Mouse (Mus musculus) G1E (cell line): Measurements from ENCODE around the gene Apc2. TPM values are rescaled to one million over a fixed set of nuclear protein-coding genes. Genes with fewer than 3 reads are reported as not detected.

ENCODE experiments used
- ATAC-seq: 2 replicates; pipeline ENCODE4 v1.8.0; 2016; ENCODE audit warnings: mild to moderate bottlenecking; ENCODE audit not compliant: insufficient number of reproducible peaks, poor library complexity, low FRiP score, severe bottlenecking; ENCODE audit errors: extremely low read depth
- DNase-seq: peaks from one replicate; pipeline ENCODE4 v3.0.0; 2012; ENCODE audit warnings: low spot score
- H3K27me3 ChIP-seq: 2 replicates; pipeline ENCODE4 v1.6.1; 2012; ENCODE audit warnings: mild to moderate bottlenecking, low read length, inconsistent platforms; ENCODE audit not compliant: insufficient read depth
- H3K36me3 ChIP-seq: replicated peaks from 2 replicates; pipeline ENCODE3; 2012; ENCODE audit warnings: mild to moderate bottlenecking, inconsistent platforms
- H3K4me1 ChIP-seq: 2 replicates; pipeline ENCODE4 v1.6.1; 2012; ENCODE audit warnings: low read depth, low read length, inconsistent platforms, mixed read lengths; ENCODE audit not compliant: insufficient read depth
- H3K4me3 ChIP-seq: 2 replicates; pipeline ENCODE4 v1.5.1; 2012; ENCODE audit warnings: low read depth, mild to moderate bottlenecking, inconsistent platforms, low read length, moderate library complexity, mixed read lengths
- H3K9me3 ChIP-seq: replicated peaks from 2 replicates; pipeline ENCODE4 v1.6.1; 2012; ENCODE audit warnings: inconsistent platforms
- CTCF ChIP-seq: IDR thresholded peaks from 2 replicates; pipeline ENCODE4 v1.5.1; 2012; ENCODE audit warnings: low read depth, low read length, inconsistent platforms, mixed read lengths
- GATA1 ChIP-seq: IDR thresholded peaks from 2 replicates; pipeline ENCODE4 v1.6.1; 2012; ENCODE audit warnings: borderline replicate concordance, low read length, inconsistent platforms, mixed read lengths
- GATA2 ChIP-seq: IDR thresholded peaks from 2 replicates; pipeline ENCODE4 v1.6.1; 2012; ENCODE audit warnings: low read depth, low read length, inconsistent platforms, borderline replicate concordance
- POLR2AphosphoS5 ChIP-seq: IDR thresholded peaks from 2 replicates; pipeline ENCODE4 v1.6.1; 2012; ENCODE audit warnings: low read depth, low read length, inconsistent platforms; ENCODE audit not compliant: insufficient replicate concordance
- TAL1 ChIP-seq: conservative IDR thresholded peaks from 2 replicates; pipeline ENCODE4 v1.6.1; 2012; ENCODE audit warnings: low read depth, low read length, inconsistent platforms, mixed read lengths
- polyA plus RNA-seq: library from polyadenylated mRNA; stranded (reverse); fragments of >175 nt; gene quantifications from 2 replicates; pipeline ENCODE4 v1.2.3, GENCODE M21; 2012
- total RNA-seq, 2 experiments: library from RNA; stranded (forward) in 1 of 2; stranded (reverse) in 1 of 2; fragments of 200-1000 nt in 1 of 2; fragments of >200 nt in 1 of 2; fragmentation: Nextera tagmentation in 1 of 2; gene quantifications; 2 replicates each; pipeline ENCODE4 v1.2.3; 2014 to 2017

Apc2 gene
- total and polyA plus RNA-seq, 3 experiments: 0.02 to 0.23 (median 0.11) TPM

DNA sequence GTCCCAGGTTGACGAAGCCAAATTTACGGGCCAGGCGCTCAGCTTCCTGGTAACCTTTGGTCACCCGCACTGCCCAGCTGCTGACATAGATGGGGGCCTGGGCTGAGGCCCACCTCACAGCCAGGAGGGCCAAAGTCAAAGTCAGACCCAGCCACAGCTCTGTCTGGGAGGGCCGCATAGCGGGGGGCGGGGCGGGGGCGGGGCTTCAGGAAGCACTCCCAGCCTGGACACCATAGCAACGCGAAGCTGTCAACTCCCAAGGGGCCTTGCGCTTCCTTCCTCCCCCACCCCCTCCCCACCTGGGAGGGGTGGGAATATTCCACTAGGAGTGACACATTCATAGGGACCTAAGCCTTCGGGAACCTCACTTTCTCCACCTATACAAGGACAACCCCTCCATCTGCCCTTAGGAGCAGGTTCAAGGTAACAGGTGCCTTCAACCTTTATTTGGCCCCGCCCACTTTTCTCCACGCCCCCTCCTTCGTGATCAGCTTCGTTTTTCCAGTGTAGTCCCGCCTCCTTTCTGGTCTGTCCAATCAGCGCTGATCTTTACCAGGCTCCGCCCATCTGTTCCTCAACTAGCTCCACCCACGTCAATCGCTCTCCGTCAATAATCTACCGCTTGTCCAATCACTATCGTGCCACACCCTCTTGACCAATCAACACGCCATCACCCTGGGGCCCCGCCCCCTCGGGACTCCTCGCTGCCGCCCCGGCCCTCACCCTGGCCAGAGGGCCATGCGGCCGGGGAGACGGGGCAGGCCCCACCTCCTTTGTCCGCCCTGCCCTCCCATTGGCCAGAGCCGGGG, 33.7 kb downstream of the Apc2 start, which contains the start of the genes Pcsk4 and Reep6:
Gene Pcsk4 (minus strand): TSS at position 226 of the 809 bp plus-strand sequence.
Gene Reep6 (plus strand): TSS at position 681 of the 809 bp plus-strand sequence.
- Histone ChIP-seq H3K4me1 (peaks cover 79% of the 10 kb centered on the region), H3K27me3 (no peaks in the 10 kb centered on the region; the same call in 1 of the 2 replicates), H3K4me3 (peak within 1 kb of the TSS; percentile 75), H3K9me3 (no peaks in the 10 kb centered on the region), H3K36me3 (peaks cover 23% of the 10 kb centered on the region)
- no peak for TF ChIP-seq CTCF
- TF ChIP-seq GATA2: no peak
- no peak for TF ChIP-seq TAL1
- TF ChIP-seq GATA1: no peak
- TF ChIP-seq POLR2AphosphoS5: no peak
- DNase-seq: peak; percentile 99
- peak; percentile 93 for ATAC-seq

DNA sequence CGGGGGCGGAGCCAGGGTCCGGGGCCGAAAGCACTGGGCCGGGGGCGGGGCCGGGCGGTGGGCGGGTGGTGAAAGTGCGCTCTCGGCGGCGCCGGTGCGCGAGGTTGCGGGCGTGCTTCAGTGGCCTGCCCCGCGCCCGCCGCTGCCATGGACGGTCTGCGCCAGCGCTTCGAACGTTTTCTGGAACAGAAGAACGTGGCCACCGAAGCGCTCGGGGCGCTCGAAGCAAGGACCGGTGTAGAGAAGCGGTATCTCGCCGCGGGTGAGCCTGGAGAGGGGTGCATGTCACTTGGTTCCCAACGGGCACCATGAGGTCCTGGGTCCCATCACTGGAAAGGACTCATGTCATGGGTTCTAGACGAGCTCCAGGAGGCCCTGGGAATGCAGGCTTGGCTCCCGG, 34.3 kb downstream of the Apc2 start:
- Histone ChIP-seq H3K27me3 (no peaks in the 10 kb centered on the region), H3K4me1 (peaks cover 79% of the 10 kb centered on the region), H3K4me3 (peak overlapping the region; percentile 75), H3K9me3 (no peaks in the 10 kb centered on the region), H3K36me3 (peaks cover 28% of the 10 kb centered on the region)
- DNase-seq: no peak
- no peak for ATAC-seq
- TF ChIP-seq GATA1 (no peak), CTCF (no peak), TAL1 (no peak), POLR2AphosphoS5 (no peak), GATA2 (no peak)

DNA sequence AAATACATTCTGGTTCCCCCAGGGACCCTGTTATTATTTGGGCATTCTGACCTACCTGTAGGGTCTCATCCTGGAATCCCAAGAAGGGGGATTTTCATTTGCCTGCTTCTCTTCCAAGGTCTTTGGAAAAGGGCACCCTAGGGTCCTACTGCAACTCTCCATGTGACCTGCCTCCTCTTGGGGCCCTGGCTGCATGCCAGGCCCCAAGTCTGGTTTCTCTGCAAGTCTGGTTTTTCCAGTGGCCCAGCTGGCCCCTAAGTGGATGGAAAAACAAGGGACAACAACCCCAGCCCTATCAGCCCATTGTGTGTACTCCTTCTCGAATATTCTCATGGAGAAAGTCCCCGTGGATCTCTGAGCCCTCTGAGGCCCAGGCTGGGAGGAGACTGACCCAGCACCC, 35.1 kb downstream of the Apc2 start:
- Histone ChIP-seq H3K36me3 (peaks cover 36% of the 10 kb centered on the region), H3K27me3 (no peaks in the 10 kb centered on the region), H3K9me3 (no peaks in the 10 kb centered on the region), H3K4me3 (peak overlapping the region; percentile 75; the same call in 1 of the 2 replicates), H3K4me1 (peaks cover 74% of the 10 kb centered on the region)
- no peak for TF ChIP-seq TAL1
- TF ChIP-seq CTCF: no peak
- TF ChIP-seq POLR2AphosphoS5: no peak
- no peak for TF ChIP-seq GATA2
- no peak for TF ChIP-seq GATA1
- ATAC-seq (no peak), DNase-seq (no peak)

DNA sequence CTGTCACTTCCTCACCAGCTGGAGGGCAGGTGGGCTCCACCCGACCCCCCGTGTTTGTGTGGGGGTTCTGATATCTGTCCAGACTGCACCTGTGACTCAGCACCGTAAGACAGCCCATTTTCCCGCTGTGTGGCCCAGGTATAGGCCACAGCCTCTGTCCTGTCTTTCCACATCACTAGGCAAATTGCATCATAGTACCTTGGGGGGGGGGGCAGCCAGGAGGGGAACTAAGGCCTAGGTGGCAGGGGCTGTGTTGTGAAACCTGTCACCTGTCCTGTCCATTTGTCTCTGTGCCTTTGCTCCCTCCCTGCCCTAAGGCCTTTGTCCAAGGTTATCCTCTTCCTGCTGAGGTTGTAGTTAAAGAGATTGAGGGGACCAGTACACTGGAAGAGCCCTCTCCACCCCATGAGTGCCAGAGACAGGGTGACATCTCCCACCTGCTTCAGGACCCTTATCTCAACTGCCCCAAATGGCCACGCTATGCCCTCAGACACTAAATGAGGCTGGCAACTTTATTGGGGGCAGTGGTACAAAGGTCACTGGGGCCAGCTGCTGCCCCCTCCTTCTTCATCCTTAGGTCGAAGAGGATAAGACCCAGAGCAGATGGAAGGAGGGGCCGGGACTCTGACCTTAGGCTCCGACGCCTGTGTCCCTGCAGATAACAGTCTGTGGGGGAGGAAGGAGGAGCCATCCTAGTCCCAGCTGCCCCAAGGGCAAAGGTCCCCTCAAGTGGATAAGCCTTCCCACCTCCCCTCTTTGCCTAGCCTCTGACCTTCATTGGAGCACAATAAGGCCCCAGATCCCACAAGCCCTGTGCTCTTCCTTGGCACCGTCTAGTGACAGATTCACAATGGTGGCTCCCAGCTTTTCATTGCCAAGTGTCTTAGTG, 36.1 kb downstream of the Apc2 start:
- Histone ChIP-seq H3K4me1 (peaks cover 78% of the 10 kb centered on the region), H3K4me3 (peak overlapping the region; percentile 75; the same call in 1 of the 2 replicates), H3K9me3 (no peaks in the 10 kb centered on the region), H3K36me3 (peaks cover 46% of the 10 kb centered on the region), H3K27me3 (no peaks in the 10 kb centered on the region)
- DNase-seq (peak; percentile 65), ATAC-seq (no peak)
- no peak for TF ChIP-seq POLR2AphosphoS5
- TF ChIP-seq CTCF: no peak
- TF ChIP-seq TAL1: peak; percentile 89
- no peak for TF ChIP-seq GATA1

DNA sequence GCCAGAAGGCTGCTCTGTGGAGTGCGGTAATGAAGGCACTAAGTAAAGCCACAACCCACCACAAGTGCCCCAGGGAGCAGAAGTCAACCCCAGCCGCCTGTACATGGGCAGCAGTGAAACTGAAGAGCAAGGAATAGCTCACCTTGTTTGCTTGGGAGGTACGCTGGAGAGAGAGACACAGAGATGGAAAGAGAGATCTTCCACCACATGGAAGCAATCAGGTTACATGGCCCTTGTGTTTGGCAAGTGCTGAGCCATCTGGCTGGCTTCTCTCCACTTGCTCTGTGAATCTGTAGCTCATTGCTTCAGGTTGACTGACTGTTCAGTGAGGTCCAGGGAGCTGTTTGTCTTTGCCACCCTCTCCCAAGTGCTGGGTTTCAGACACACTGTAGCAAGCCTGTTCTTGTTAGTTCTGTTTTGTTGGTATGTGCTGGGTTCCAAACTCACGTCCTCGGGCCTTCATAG, 36.8 kb downstream of the Apc2 start:
- TF ChIP-seq CTCF (no peak), POLR2AphosphoS5 (no peak), GATA1 (no peak), TAL1 (no peak), GATA2 (no peak)
- no peak for DNase-seq
- H3K4me1 ChIP-seq: peaks cover 78% of the 10 kb centered on the region
- peak overlapping the region; percentile 75; the same call in 1 of the 2 replicates for H3K4me3 ChIP-seq
- peaks cover 50% of the 10 kb centered on the region for H3K36me3 ChIP-seq
- H3K9me3 ChIP-seq: no peaks in the 10 kb centered on the region
- no peaks in the 10 kb centered on the region for H3K27me3 ChIP-seq
- ATAC-seq: no peak
